Mouse (Mus musculus) lung, postnatal 10 days (tissue): Measurements from ENCODE around the gene Arfgap3.
"Not testable (repeated sequence)": the region's sequence is repeated elsewhere in the genome, so short reads cannot be mapped to it uniquely, and the experiment has no call there.

ENCODE experiments used
- DNase-seq: peaks from one replicate; pipeline ENCODE4 v3.0.0; 2021

Arfgap3 gene

GRCm38 (mm10) chr15:83349954-83350711, at the start of gene Arfgap3:
Gene Arfgap3 (minus strand): TSS chr15:83350247.
- DNase-seq, result peak; percentile 94

GRCm38 (mm10) chr15:83392722-83393121, 42.7 kb upstream of the Arfgap3 start:
- no peak for DNase-seq

- DNase-seq, result no peak
These were observed 37.9 kb upstream of the Arfgap3 start for GRCm38 (mm10) chr15:83387911-83388310.

- DNase-seq, result no peak
These were observed 33.6 kb upstream of the Arfgap3 start for GRCm38 (mm10) chr15:83383633-83384032.

- no peak for DNase-seq
These were observed 33.1 kb upstream of the Arfgap3 start for GRCm38 (mm10) chr15:83383136-83383535.

- no peak for DNase-seq
These were observed 32.4 kb upstream of the Arfgap3 start for GRCm38 (mm10) chr15:83382467-83382866.

- DNase-seq, result no peak
These were observed 27.1 kb upstream of the Arfgap3 start for GRCm38 (mm10) chr15:83377153-83377552.

- peak; percentile 88 for DNase-seq
These were observed 25.1 kb upstream of the Arfgap3 start for GRCm38 (mm10) chr15:83375136-83375535.

- no peak for DNase-seq
These were observed 24.0 kb upstream of the Arfgap3 start for GRCm38 (mm10) chr15:83374076-83374475.

- not testable (repeated sequence) for DNase-seq
These were observed 18.7 kb upstream of the Arfgap3 start for GRCm38 (mm10) chr15:83368702-83369101.

GRCm38 (mm10) chr15:83368261-83368660, 18.2 kb upstream of the Arfgap3 start:
- no peak for DNase-seq

- DNase-seq, result peak; percentile 94
These were observed 17.0 kb upstream of the Arfgap3 start for GRCm38 (mm10) chr15:83366933-83367552.

GRCm38 (mm10) chr15:83365697-83366096, 15.7 kb upstream of the Arfgap3 start:
- DNase-seq, result no peak

GRCm38 (mm10) chr15:83364194-83364593, 14.1 kb upstream of the Arfgap3 start:
- DNase-seq, result no peak

- DNase-seq, result not testable (repeated sequence)
These were observed 12.8 kb upstream of the Arfgap3 start for GRCm38 (mm10) chr15:83362813-83363212.

GRCm38 (mm10) chr15:83360899-83361298, 10.9 kb upstream of the Arfgap3 start:
- DNase-seq, result not testable (repeated sequence)

- DNase-seq, result no peak
These were observed 10.1 kb upstream of the Arfgap3 start for GRCm38 (mm10) chr15:83360140-83360539.

- no peak for DNase-seq
These were observed 8.4 kb upstream of the Arfgap3 start for GRCm38 (mm10) chr15:83358476-83358875.

- DNase-seq, result no peak
These were observed 1.5 kb upstream of the Arfgap3 start for GRCm38 (mm10) chr15:83351546-83351945.

GRCm38 (mm10) chr15:83350859-83351258, 812 bp upstream of the Arfgap3 start:
- no peak for DNase-seq

- DNase-seq, result no peak
These were observed 658 bp downstream of the Arfgap3 start for GRCm38 (mm10) chr15:83349225-83349953.

- no peak for DNase-seq
These were observed 1.3 kb downstream of the Arfgap3 start for GRCm38 (mm10) chr15:83348747-83349146.

- DNase-seq, result no peak
These were observed 4.0 kb downstream of the Arfgap3 start for GRCm38 (mm10) chr15:83345898-83346529.
